Mouse (Mus musculus) kidney, postnatal 14 days (tissue): ENCODE measurements at regions not wholly inside any gene's neighbourhood (a gene's known extent, or its start where the extent isn't known, plus 50 kb on each side); places are given as distances from the start of the nearest gene placed in this dataset.

Experiments used
- DNase-seq: peaks from one replicate; pipeline ENCODE4 v3.0.0; 2022; ENCODE audit warnings: mixed read lengths

GRCm38 (mm10) chr5:146684429-146684828, 99.4 kb upstream of the Gpr12 start:
- DNase-seq: no peak

GRCm38 (mm10) chr5:146683554-146683953, 98.5 kb upstream of the Gpr12 start:
- no peak for DNase-seq

- no peak for DNase-seq
Measured at GRCm38 (mm10) chr5:146682893-146683292, 97.9 kb upstream of the Gpr12 start.

- DNase-seq: no peak
Measured at GRCm38 (mm10) chr5:146681512-146681911, 96.5 kb upstream of the Gpr12 start.

- DNase-seq: no peak
Measured at GRCm38 (mm10) chr5:146679198-146679681, 94.2 kb upstream of the Gpr12 start.

GRCm38 (mm10) chr5:146678775-146679170, 93.7 kb upstream of the Gpr12 start:
- no peak for DNase-seq

GRCm38 (mm10) chr5:146678049-146678774, 93.2 kb upstream of the Gpr12 start:
- no peak for DNase-seq

GRCm38 (mm10) chr5:146677151-146677515, 92.1 kb upstream of the Gpr12 start:
- DNase-seq: peak; percentile 48

- peak; percentile 88 for DNase-seq
Measured at GRCm38 (mm10) chr5:146676470-146677150, 91.6 kb upstream of the Gpr12 start.

- DNase-seq: no peak
Measured at GRCm38 (mm10) chr5:146675887-146676277, 90.8 kb upstream of the Gpr12 start.

GRCm38 (mm10) chr5:146675006-146675886, 90.2 kb upstream of the Gpr12 start:
- DNase-seq: peak; percentile 82

GRCm38 (mm10) chr5:146661751-146662150, 76.7 kb upstream of the Gpr12 start:
- DNase-seq: no peak

GRCm38 (mm10) chr5:146657228-146657627, 72.2 kb upstream of the Gpr12 start:
- DNase-seq: no peak

GRCm38 (mm10) chr5:146655394-146655793, 70.4 kb upstream of the Gpr12 start:
- DNase-seq: no peak

- DNase-seq: no peak
Measured at GRCm38 (mm10) chr5:146653686-146654450, 68.8 kb upstream of the Gpr12 start.

- no peak for DNase-seq
Measured at GRCm38 (mm10) chr5:146652874-146653273, 67.8 kb upstream of the Gpr12 start.

- no peak for DNase-seq
Measured at GRCm38 (mm10) chr5:146648519-146649060, 63.6 kb upstream of the Gpr12 start.

- DNase-seq: peak; percentile 3
Measured at GRCm38 (mm10) chr5:146647628-146648380, 62.8 kb upstream of the Gpr12 start.

GRCm38 (mm10) chr5:146644499-146644898, 59.5 kb upstream of the Gpr12 start:
- DNase-seq: peak; percentile 73

- DNase-seq: no peak
Measured at GRCm38 (mm10) chr5:146641931-146642330, 56.9 kb upstream of the Gpr12 start.

- DNase-seq: no peak
Measured at GRCm38 (mm10) chr5:146636859-146637258, 51.8 kb upstream of the Gpr12 start.
